Comparison of ENCODE assay signal across 9 mouse cellular contexts in the genomic region with DNA sequence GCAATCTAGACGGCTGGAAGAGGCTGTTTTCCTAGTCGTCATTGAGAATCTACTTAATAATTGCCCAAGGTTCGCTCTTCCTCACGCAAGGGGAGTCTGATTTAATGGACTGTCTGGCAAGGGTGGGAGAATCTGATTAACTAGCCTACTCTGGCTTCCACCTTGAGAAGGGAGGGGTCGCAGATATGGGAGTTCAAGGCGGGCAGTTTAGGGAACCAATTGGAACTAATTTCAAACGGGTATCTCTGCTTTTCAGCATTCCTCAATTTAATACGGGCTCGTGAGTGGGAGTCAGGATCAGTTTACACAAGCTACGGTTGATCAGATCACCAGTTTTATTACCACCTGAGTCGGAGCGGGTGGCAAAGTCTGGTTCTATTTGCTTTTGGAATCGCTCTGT. TPM values are rescaled to one million over a fixed set of nuclear protein-coding genes. Genes with fewer than 3 reads are reported as not detected.
DNase-seq lines count a peak whose midpoint lies in the region; ATAC-seq lines count a peak whose summit lies in the region.
"Had no signal": no experiment of that assay in that cellular context is flagged by ENCODE, and none has a peak within 500 bp of the region (broad histone marks: within the 10 kb centered on the region; RNA-seq: fewer than 3 reads in every experiment).

No protein-coding gene starts in this region.

- H3K9ac ChIP-seq in kidney, embryonic 14.5 days (ENCODE audit: low read depth, low read length) = no peak overlapping the region
- H3K9ac ChIP-seq in embryonic facial prominence, embryonic 11.5 days (replicated peaks; ENCODE audit: low read length) = no peak overlapping the region
- H3K9ac ChIP-seq in hindbrain, embryonic 12.5 days = no peak overlapping the region

- H3K27ac ChIP-seq in kidney, embryonic 14.5 days (ENCODE audit: low read depth, low read length) = peak overlapping the region; percentile 63; the same call in 1 of the 2 replicates
- H3K27ac ChIP-seq in embryonic facial prominence, embryonic 11.5 days (replicated peaks; ENCODE audit: low read depth, low read length) = no peak overlapping the region
- no peak overlapping the region for H3K27ac ChIP-seq in hindbrain, embryonic 12.5 days
- H3K27ac ChIP-seq: macrophage had no signal

- no peaks in the 10 kb centered on the region for H3K27me3 ChIP-seq in kidney, embryonic 14.5 days (ENCODE audit: control insufficient read depth, insufficient read depth, low read length)
- H3K27me3 ChIP-seq in embryonic facial prominence, embryonic 11.5 days (ENCODE audit: control insufficient read depth, insufficient read depth, low read length) = peaks cover 16% of the 10 kb centered on the region
- H3K27me3 ChIP-seq in hindbrain, embryonic 12.5 days = peaks cover 34% of the 10 kb centered on the region

- 1% methylated on average over 13 of the region's 13 CpGs for WGBS in kidney, embryonic 14.5 days
- WGBS in embryonic facial prominence, embryonic 11.5 days = 3% methylated on average over 13 of the region's 13 CpGs
- WGBS in hindbrain, embryonic 12.5 days = 2% methylated on average over 13 of the region's 13 CpGs

- no peaks in the 10 kb centered on the region for H3K9me3 ChIP-seq in kidney, embryonic 14.5 days (ENCODE audit: control insufficient read depth, low read length)
- 0 out of 2 replicates have a peak, but pooled peaks cover 2% of the 10 kb centered on the region for H3K9me3 ChIP-seq in embryonic facial prominence, embryonic 11.5 days (replicated peaks; ENCODE audit: control insufficient read depth, low read length)
- H3K9me3 ChIP-seq in hindbrain, embryonic 12.5 days (replicated peaks) = no peaks in the 10 kb centered on the region

- peak overlapping the region; percentile 47 for H3K4me2 ChIP-seq in kidney, embryonic 14.5 days (replicated peaks; ENCODE audit: low read depth, low read length)
- peak overlapping the region; percentile 31 for H3K4me2 ChIP-seq in embryonic facial prominence, embryonic 11.5 days (ENCODE audit: low read depth, low read length)
- peak overlapping the region; percentile 32 for H3K4me2 ChIP-seq in hindbrain, embryonic 12.5 days (replicated peaks)

- no peaks in the 10 kb centered on the region for H3K36me3 ChIP-seq in kidney, embryonic 14.5 days (ENCODE audit: control insufficient read depth, insufficient read depth, low read length)
- no peaks in the 10 kb centered on the region for H3K36me3 ChIP-seq in embryonic facial prominence, embryonic 11.5 days (replicated peaks; ENCODE audit: control insufficient read depth, insufficient read depth, low read depth, low read length)
- no peaks in the 10 kb centered on the region for H3K36me3 ChIP-seq in hindbrain, embryonic 12.5 days

- H3K4me3 ChIP-seq in kidney, embryonic 14.5 days (ENCODE audit: low read length) = peak overlapping the region; percentile 27
- no peak overlapping the region for H3K4me3 ChIP-seq in embryonic facial prominence, embryonic 11.5 days (ENCODE audit: low read depth, low read length)
- no peak overlapping the region for H3K4me3 ChIP-seq in hindbrain, embryonic 12.5 days

- ATAC-seq in kidney, embryonic 14.5 days (ENCODE audit: low FRiP score, low TSS enrichment) = peak; percentile 76
- no peak for ATAC-seq in embryonic facial prominence, embryonic 11.5 days (replicated peaks; ENCODE audit: insufficient number of reproducible peaks, low FRiP score, low TSS enrichment, low read depth)
- ATAC-seq in hindbrain, embryonic 12.5 days (ENCODE audit: low FRiP score) = no peak
- 0 out of 2 replicates have a peak, but pooled peaks have one; percentile 33 for ATAC-seq in megakaryocyte-erythroid progenitor cell, adult 5-6 weeks (replicated peaks; ENCODE audit: low FRiP score, low TSS enrichment, poor library complexity, severe bottlenecking)

- no peak for DNase-seq in kidney, adult 9 months
- peak; percentile 42 for DNase-seq in embryonic facial prominence, embryonic 11.5 days (ENCODE audit: low spot score)
- no peak for DNase-seq in layer of hippocampus, adult 11-12 months (ENCODE audit: low spot score)
- DNase-seq in urinary bladder, postnatal 4 days (ENCODE audit: low spot score in 2 of 2) = no peak
- DNase-seq in frontal cortex, adult 2 months (ENCODE audit: extremely low spot score in 1 of 2, low spot score in 1 of 2) = no peak

- peaks cover 20% of the 10 kb centered on the region for H3K4me1 ChIP-seq in kidney, embryonic 14.5 days (ENCODE audit: control insufficient read depth, insufficient read depth, low read length)
- no peaks in the 10 kb centered on the region for H3K4me1 ChIP-seq in embryonic facial prominence, embryonic 11.5 days (ENCODE audit: control insufficient read depth, insufficient read depth, low read length)
- no peaks in the 10 kb centered on the region for H3K4me1 ChIP-seq in hindbrain, embryonic 12.5 days

RNA-seq across cellular contexts. Expression of gene Cux1, which starts 14.3 kb away (rescaled TPM):
- polyA plus RNA-seq in kidney, embryonic 14.5 days (2014; fragmentation: Nextera tagmentation; extraction: Ambion mirVana) = 80.6 and 105 TPM in 2 replicates
- 64.9 and 71.2 TPM in 2 replicates for polyA plus RNA-seq in embryonic facial prominence, embryonic 11.5 days (2014; fragmentation: Nextera tagmentation; extraction: Ambion mirVana)
- 114 and 117 TPM in 2 replicates for polyA plus RNA-seq in hindbrain, embryonic 12.5 days (2016; fragmentation: Nextera tagmentation; extraction: Ambion mirVana)
- total RNA-seq in megakaryocyte-erythroid progenitor cell, adult 5-6 weeks (2014; fragmentation: Nextera tagmentation) = 105 and 126 TPM in 2 replicates
- 97.0 and 146 TPM in 2 replicates for total RNA-seq in megakaryocyte-erythroid progenitor cell, adult 5-6 weeks (2017)
- polyA plus RNA-seq in frontal cortex, adult 2 months (2012; rRNA removed) = 65.0 and 67.9 TPM in 2 replicates

Comparison
In these comparisons a context has a peak if more than half of its experiments do, and no peak if none do; other contexts are left out.
1. ATAC-seq: peak in kidney, embryonic 14.5 days (single experiment) and megakaryocyte-erythroid progenitor cell, adult 5-6 weeks (single experiment); none in embryonic facial prominence, embryonic 11.5 days (single experiment) and hindbrain, embryonic 12.5 days (single experiment).
2. Peak in every context shown above with its lines, with median percentiles within 50 percentile points of each other: H3K4me2 ChIP-seq.